Mouse (Mus musculus) myocyte (in vitro differentiated cells): Measurements from ENCODE around the gene 4930430A15Rik.

Source experiments
- CEBPB ChIP-seq: IDR thresholded peaks from 2 replicates; pipeline ENCODE4 v1.6.1; 2011; ENCODE audit warnings: mild to moderate bottlenecking, moderate library complexity; ENCODE audit not compliant: poor library complexity, insufficient read depth, severe bottlenecking
- E2F4 ChIP-seq: IDR thresholded peaks from one replicate; pipeline ENCODE4 v1.6.1; 2011; ENCODE audit warnings: mild to moderate bottlenecking, control low read depth, moderate library complexity; ENCODE audit not compliant: insufficient read depth
- MAX ChIP-seq: IDR thresholded peaks from one replicate; pipeline ENCODE4 v1.6.1; 2011; ENCODE audit warnings: low read depth, mild to moderate bottlenecking, control low read depth
- MYOD1 ChIP-seq, 3 experiments: IDR thresholded peaks; one replicate each; pipeline ENCODE4 v1.6.1; 2011; ENCODE audit warnings: control low read depth in 2 of 3, low read depth in 2 of 3, mild to moderate bottlenecking in 2 of 3, moderate library complexity in 1 of 3; ENCODE audit not compliant: insufficient read length in 2 of 3, control insufficient read depth in 1 of 3
- MYOG ChIP-seq, 3 experiments: IDR thresholded peaks; one replicate each; pipeline ENCODE4 v1.6.1; 2011; ENCODE audit warnings: control low read depth in 2 of 3, low read depth in 2 of 3, mild to moderate bottlenecking in 2 of 3; ENCODE audit not compliant: insufficient read length in 2 of 3, control insufficient read depth in 1 of 3, insufficient read depth in 1 of 3
- POLR2A ChIP-seq: IDR thresholded peaks from one replicate; pipeline ENCODE4 v1.6.1; 2011; ENCODE audit warnings: low read depth, mild to moderate bottlenecking, control low read depth, moderate library complexity; ENCODE audit not compliant: insufficient read length
- POLR2AphosphoS2 ChIP-seq: IDR thresholded peaks from one replicate; pipeline ENCODE4 v1.6.1; 2011; ENCODE audit warnings: low read depth, control low read depth; ENCODE audit not compliant: insufficient read length
- REST ChIP-seq: IDR thresholded peaks from one replicate; pipeline ENCODE4 v1.6.1; 2011; ENCODE audit warnings: mild to moderate bottlenecking, control low read depth, moderate library complexity; ENCODE audit not compliant: insufficient read depth, insufficient read length
- SRF ChIP-seq: IDR thresholded peaks from one replicate; pipeline ENCODE4 v1.6.1; 2011; ENCODE audit warnings: low read depth; ENCODE audit not compliant: control insufficient read depth, insufficient read length
- TCF12 ChIP-seq: IDR thresholded peaks from one replicate; pipeline ENCODE4 v1.6.1; 2011; ENCODE audit warnings: mild to moderate bottlenecking, control low read depth; ENCODE audit not compliant: poor library complexity, insufficient read depth, severe bottlenecking
- TCF3 ChIP-seq: IDR thresholded peaks from one replicate; pipeline ENCODE4 v1.6.1; 2011; ENCODE audit warnings: low read depth, control low read depth; ENCODE audit not compliant: insufficient read length
- USF1 ChIP-seq: IDR thresholded peaks from one replicate; pipeline ENCODE4 v1.6.1; 2011; ENCODE audit warnings: low read depth, mild to moderate bottlenecking, control low read depth, moderate library complexity

DNA sequence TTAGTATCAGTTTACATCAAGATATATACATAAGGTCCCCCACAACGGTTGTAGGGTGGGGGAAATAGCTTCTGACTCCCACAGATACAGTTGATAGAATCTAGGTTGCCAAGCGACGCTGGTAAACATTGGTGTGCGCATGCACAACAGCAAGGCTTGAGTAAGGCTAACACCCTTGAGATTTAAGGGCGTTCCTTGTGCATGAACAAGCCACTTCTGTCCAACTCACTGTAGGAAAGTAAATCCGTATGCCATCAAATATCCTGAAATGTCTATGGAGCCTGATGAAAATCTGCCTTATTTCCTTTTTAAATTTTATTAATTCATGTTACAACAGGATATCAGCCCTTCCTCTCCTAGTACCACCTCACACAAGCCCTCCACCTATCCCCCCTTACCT, at the start of gene 4930430A15Rik:
- TF ChIP-seq REST, result no peak
- no peak for TF ChIP-seq TCF12
- no peak for TF ChIP-seq E2F4
- no peak for TF ChIP-seq POLR2AphosphoS2
- TF ChIP-seq MAX, result no peak
- TF ChIP-seq POLR2A, result no peak
- no peak for TF ChIP-seq USF1
- TF ChIP-seq MYOD1 (IDR thresholded peaks at IDR 0.05; ENCODE audit: control insufficient read depth in 1 of 3, insufficient read length in 2 of 3, low read depth in 2 of 3), result no peak
- TF ChIP-seq TCF3, result no peak
- TF ChIP-seq CEBPB, result no peak
- TF ChIP-seq SRF, result no peak
- TF ChIP-seq MYOG (IDR thresholded peaks at IDR 0.05; ENCODE audit: control insufficient read depth in 1 of 3, insufficient read depth in 1 of 3, insufficient read length in 2 of 3, low read depth in 2 of 3), result no peak
